Mouse (Mus musculus) midbrain, embryonic 15.5 days (tissue): ENCODE results near the gene Gnb5. TPM values are rescaled to one million over a fixed set of nuclear protein-coding genes. Genes with fewer than 3 reads are reported as not detected.
A peak's percentile ranks its signal among the peaks of the same experiment; 100 is the strongest.

Experiments used
- ATAC-seq: fragments of 200-750 bp; cut with Nextera tagmentation; replicated peaks from 2 replicates; pipeline ENCODE4 v1.8.0; 2017; ENCODE audit warnings: moderate TSS enrichment
- H3K27ac ChIP-seq: fragments of 300-500 bp; sonication (generic); 2 replicates; pipeline ENCODE4 v1.5.1; 2015; ENCODE audit warnings: mild to moderate bottlenecking, inconsistent platforms
- H3K27me3 ChIP-seq: fragments of 300-500 bp; sonication (generic); replicated peaks from 2 replicates; pipeline ENCODE4 v1.6.1; 2015; ENCODE audit warnings: inconsistent platforms
- H3K36me3 ChIP-seq: fragments of 300-500 bp; sonication (generic); replicated peaks from 2 replicates; pipeline ENCODE4 v1.6.1; 2015; ENCODE audit warnings: inconsistent platforms
- H3K4me1 ChIP-seq: fragments of 300-500 bp; sonication (generic); 2 replicates; pipeline ENCODE4 v1.6.1; 2015; ENCODE audit warnings: inconsistent platforms
- H3K4me2 ChIP-seq: fragments of 300-500 bp; sonication (generic); 2 replicates; pipeline ENCODE4 v1.6.1; 2015; ENCODE audit warnings: inconsistent platforms, mild to moderate bottlenecking, moderate library complexity
- H3K4me3 ChIP-seq: fragments of 300-500 bp; sonication (generic); 2 replicates; pipeline ENCODE4 v1.5.1; 2015; ENCODE audit warnings: mild to moderate bottlenecking, inconsistent platforms
- H3K9ac ChIP-seq: fragments of 300-500 bp; sonication (generic); 2 replicates; pipeline ENCODE4 v1.6.1; 2015; ENCODE audit warnings: mild to moderate bottlenecking, inconsistent platforms
- H3K9me3 ChIP-seq: fragments of 300-500 bp; sonication (generic); 2 replicates; pipeline ENCODE4 v1.6.1; 2016; ENCODE audit warnings: inconsistent platforms
- WGBS: fragments of 180-500 bp; shearing (Covaris S2); methylation state at CpG from one replicate; pipeline ENCODE4 v1.1.7; 2015; ENCODE audit warnings: mixed read lengths; 5-methylcytosine and 5-hydroxymethylcytosine counted together
- polyA plus RNA-seq: library from polyadenylated mRNA; unstranded; fragments of >200 nt; fragmentation: Nextera tagmentation; extraction: Ambion mirVana; gene quantifications from 2 replicates; pipeline ENCODE4 v1.2.1, GENCODE M21; 2015

Gene Gnb5
- polyA plus RNA-seq, 1 experiment from 2014 or later: 69.5 TPM

DNA sequence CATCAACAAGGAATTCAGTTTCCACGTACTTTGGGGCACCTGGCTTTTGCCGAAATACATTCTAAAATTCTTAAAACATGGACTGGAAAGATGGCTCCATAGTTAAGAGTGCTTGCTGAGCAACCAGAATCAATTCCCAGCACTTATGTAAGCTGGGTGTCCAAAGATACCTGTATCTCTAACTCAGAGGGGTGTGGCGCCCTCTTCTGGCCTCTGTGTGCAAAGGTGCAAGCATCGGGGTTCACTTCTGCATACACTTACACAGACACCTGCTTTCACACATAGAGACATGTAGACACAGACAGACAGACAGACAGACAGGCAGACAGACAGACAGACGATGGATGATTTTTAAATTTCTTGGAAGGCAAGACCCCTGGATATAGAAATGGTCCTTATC is 25.3 kb upstream of the Gnb5 start:
- Histone ChIP-seq H3K36me3 (no peaks in the 10 kb centered on the region), H3K9ac (no peak overlapping the region), H3K27ac (no peak overlapping the region), H3K9me3 (no peaks in the 10 kb centered on the region), H3K27me3 (no peaks in the 10 kb centered on the region), H3K4me2 (no peak overlapping the region), H3K4me3 (no peak overlapping the region), H3K4me1 (no peaks in the 10 kb centered on the region)
- no peak for ATAC-seq
- WGBS: 43% methylated on average over 5 of the region's 5 CpGs

DNA sequence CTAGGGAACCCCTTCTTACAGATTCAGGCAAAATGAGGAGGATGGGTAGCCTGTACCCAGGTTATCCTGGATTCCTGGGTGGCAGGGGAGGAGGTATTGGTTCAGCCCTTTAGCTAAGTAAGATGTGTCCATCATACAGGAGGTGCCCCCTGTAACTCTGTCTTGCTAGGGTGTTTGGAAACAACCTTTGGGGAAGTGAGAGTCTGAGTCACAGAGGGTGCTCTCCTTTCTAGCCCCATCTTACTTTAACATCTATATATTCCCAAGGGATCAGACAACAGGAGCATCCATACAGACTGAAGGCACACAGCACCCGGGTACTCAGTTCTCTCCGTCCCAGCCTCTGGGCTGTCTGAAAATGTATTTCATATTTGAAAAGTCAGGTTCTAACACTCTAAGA is 23.9 kb upstream of the Gnb5 start:
- no peak for ATAC-seq
- no peak overlapping the region for H3K9ac ChIP-seq
- no peaks in the 10 kb centered on the region for H3K27me3 ChIP-seq
- WGBS: 86% methylated on average over 2 of the region's 2 CpGs
- no peak overlapping the region for H3K4me2 ChIP-seq
- H3K4me3 ChIP-seq: no peak overlapping the region
- no peaks in the 10 kb centered on the region for H3K9me3 ChIP-seq
- H3K4me1 ChIP-seq: no peaks in the 10 kb centered on the region
- H3K27ac ChIP-seq: no peak overlapping the region
- no peaks in the 10 kb centered on the region for H3K36me3 ChIP-seq

DNA sequence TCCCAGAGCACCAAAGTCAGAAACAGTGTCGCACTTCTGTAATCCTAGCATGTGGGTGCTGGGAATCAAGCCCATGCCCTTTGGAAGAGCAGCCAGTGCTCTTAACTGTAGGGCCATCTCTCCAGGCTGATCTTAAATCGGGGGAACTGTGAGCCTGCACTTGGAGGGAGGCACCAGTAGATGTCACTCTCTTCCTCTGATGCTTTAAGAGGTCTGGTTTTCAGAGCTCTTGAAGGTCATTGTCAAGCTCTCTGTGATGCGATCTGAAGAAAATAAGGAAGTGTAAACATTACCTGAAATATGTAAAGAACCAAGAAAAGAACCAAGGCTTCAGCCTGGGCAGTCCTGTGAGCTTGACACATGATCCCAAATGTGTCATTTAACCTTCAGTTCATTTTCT is 23.3 kb upstream of the Gnb5 start:
- H3K4me2 ChIP-seq: no peak overlapping the region
- ATAC-seq: peak; percentile 54; the same call in 1 of the 2 replicates
- H3K27ac ChIP-seq: no peak overlapping the region
- no peaks in the 10 kb centered on the region for H3K9me3 ChIP-seq
- 10% methylated on average over 3 of the region's 3 CpGs for WGBS
- no peak overlapping the region for H3K9ac ChIP-seq
- no peaks in the 10 kb centered on the region for H3K27me3 ChIP-seq
- H3K4me3 ChIP-seq: no peak overlapping the region
- no peaks in the 10 kb centered on the region for H3K36me3 ChIP-seq
- no peaks in the 10 kb centered on the region for H3K4me1 ChIP-seq

DNA sequence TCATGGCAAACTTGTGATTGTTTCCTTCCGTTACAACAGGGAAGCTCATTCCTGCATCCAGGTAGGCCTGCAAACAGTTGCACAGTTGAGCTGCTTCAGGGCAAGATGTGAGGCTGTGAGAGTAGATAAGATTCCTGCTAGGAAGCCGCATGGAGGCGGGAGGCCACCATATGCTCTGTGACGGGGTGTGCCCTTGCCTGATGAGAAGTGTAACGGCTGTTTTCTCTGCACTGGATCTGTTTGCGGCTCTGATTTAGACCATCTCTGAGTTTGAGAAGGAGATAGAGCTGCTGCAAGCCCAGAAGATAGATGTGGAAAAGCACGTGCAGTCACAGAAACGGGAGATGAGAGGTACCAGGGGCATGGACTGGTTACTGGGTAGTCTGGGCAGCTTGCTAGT is 22.5 kb upstream of the Gnb5 start:
- Histone ChIP-seq H3K36me3 (no peaks in the 10 kb centered on the region), H3K27ac (no peak overlapping the region), H3K9me3 (no peaks in the 10 kb centered on the region), H3K4me3 (no peak overlapping the region), H3K9ac (no peak overlapping the region), H3K4me2 (no peak overlapping the region), H3K27me3 (no peaks in the 10 kb centered on the region), H3K4me1 (no peaks in the 10 kb centered on the region)
- 83% methylated on average over 8 of the region's 8 CpGs for WGBS
- no peak for ATAC-seq

DNA sequence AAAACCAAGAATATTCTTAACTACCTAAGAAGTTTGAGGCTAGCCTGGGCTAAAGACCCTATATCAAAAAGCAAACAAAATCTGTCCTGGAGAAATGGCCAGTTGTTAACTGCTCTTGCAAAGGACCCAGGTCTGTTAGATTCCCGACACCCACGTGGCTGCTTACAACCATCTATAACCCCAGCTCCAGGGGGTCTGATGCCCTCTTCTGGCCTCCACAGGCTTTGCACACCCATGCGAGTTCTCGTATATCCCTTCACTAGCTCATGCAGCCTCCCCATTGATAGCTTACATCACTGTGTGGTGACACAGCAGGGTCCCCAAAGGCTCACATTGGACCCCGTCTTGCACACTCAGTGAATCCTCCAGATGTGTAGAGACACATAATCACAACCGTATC is 20.7 kb upstream of the Gnb5 start:
- Histone ChIP-seq H3K27ac (no peak overlapping the region), H3K4me1 (no peaks in the 10 kb centered on the region), H3K36me3 (no peaks in the 10 kb centered on the region), H3K9me3 (no peaks in the 10 kb centered on the region), H3K27me3 (no peaks in the 10 kb centered on the region), H3K4me2 (no peak overlapping the region), H3K4me3 (no peak overlapping the region), H3K9ac (no peak overlapping the region)
- WGBS: 80% methylated on average over 6 of the region's 6 CpGs
- no peak for ATAC-seq

DNA sequence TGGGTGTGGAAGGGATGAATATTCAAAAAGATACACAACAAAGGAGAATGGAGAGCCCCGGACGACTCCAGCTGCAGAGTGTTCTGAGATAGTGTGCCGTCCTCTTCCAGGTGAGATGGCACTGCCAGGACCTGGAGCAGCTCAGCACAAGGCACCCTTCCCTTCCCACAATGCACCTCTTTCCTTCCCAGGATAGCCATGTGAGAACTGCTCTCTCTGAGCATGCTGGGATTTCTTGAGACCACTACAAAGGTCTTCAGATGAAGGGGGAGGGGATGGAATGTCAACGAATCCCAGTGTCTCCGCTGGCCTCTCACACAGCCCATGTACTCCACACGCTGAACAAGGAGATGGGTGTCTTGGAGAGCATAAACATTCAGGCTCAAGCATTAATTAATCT is 18.5 kb upstream of the Gnb5 start:
- Histone ChIP-seq H3K4me1 (no peaks in the 10 kb centered on the region), H3K36me3 (no peaks in the 10 kb centered on the region), H3K9ac (no peak overlapping the region), H3K4me2 (no peak overlapping the region), H3K27me3 (no peaks in the 10 kb centered on the region), H3K4me3 (no peak overlapping the region), H3K27ac (no peak overlapping the region), H3K9me3 (no peaks in the 10 kb centered on the region)
- WGBS: 60% methylated on average over 6 of the region's 6 CpGs
- no peak for ATAC-seq

DNA sequence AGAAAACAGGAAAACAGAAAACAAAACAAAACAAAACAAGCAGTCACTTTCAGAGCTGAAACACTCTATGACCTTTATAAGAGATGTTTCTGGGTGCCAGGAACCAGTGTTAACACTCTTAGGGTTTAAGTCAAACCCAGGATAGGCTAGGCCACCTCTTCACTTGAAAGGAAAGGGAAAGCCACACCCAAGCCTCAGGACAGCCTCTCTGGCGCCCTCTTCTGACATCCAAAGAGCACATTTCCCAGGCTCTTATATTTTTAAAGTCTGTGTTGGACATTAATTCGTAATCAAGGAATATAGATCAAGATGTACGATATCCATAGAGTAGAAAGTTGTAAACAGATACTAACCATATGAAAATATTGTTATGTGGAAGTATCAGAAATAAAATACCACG is 16.5 kb upstream of the Gnb5 start:
- Histone ChIP-seq H3K36me3 (no peaks in the 10 kb centered on the region), H3K9me3 (no peaks in the 10 kb centered on the region), H3K4me2 (no peak overlapping the region), H3K9ac (no peak overlapping the region), H3K27me3 (no peaks in the 10 kb centered on the region), H3K27ac (no peak overlapping the region), H3K4me3 (no peak overlapping the region), H3K4me1 (no peaks in the 10 kb centered on the region)
- 53% methylated on average over 4 of the region's 4 CpGs for WGBS
- ATAC-seq: no peak

DNA sequence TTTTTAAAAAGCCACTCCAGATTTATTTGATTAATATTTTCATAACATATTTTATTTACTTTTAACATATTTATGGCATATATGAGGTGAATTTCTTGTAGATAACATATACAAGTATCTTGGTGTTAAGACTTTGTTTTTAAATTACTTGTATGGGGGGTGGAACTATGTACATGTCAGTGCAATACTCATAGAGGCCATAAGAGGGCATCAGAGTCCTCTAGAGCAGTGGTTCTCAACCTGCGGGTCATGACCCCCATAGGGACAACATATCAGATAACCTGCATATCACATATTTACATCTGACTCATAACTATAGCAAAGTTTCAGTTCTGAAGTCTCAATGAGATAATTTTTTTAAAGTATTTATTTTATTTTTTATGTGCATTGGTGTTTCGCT is 6.7 kb upstream of the Gnb5 start:
- H3K27me3 ChIP-seq: no peaks in the 10 kb centered on the region
- H3K4me2 ChIP-seq: no peak overlapping the region
- H3K27ac ChIP-seq: no peak overlapping the region
- H3K4me3 ChIP-seq: no peak overlapping the region
- no peak overlapping the region for H3K9ac ChIP-seq
- H3K36me3 ChIP-seq: no peaks in the 10 kb centered on the region
- H3K9me3 ChIP-seq: no peaks in the 10 kb centered on the region
- WGBS: 78% methylated on average over 2 of the region's 2 CpGs
- H3K4me1 ChIP-seq: no peaks in the 10 kb centered on the region
- no peak for ATAC-seq

DNA sequence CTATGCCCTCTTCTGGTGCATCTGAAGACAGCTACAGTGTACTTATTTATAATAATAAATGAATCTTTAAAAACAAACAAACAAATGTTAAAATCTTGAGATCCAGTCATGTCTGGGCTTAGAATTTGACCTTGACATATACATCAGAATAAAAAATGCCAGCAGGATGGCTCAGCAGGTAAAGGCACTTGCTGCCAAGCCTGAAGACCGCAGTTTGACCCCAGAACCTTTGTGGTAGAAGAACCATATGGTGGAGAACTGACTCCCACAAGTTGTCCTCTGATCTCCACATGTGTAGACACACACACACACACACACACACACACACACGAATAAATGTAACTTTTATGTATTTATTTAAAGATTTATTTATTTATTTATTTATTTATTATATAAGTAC is 3.1 kb upstream of the Gnb5 start:
- Histone ChIP-seq H3K9me3 (no peaks in the 10 kb centered on the region), H3K36me3 (no peaks in the 10 kb centered on the region), H3K27ac (no peak overlapping the region), H3K9ac (no peak overlapping the region), H3K4me3 (no peak overlapping the region), H3K4me2 (no peak overlapping the region), H3K27me3 (no peaks in the 10 kb centered on the region), H3K4me1 (no peaks in the 10 kb centered on the region)
- WGBS: 82% methylated on average over 2 of the region's 2 CpGs
- ATAC-seq: no peak

DNA sequence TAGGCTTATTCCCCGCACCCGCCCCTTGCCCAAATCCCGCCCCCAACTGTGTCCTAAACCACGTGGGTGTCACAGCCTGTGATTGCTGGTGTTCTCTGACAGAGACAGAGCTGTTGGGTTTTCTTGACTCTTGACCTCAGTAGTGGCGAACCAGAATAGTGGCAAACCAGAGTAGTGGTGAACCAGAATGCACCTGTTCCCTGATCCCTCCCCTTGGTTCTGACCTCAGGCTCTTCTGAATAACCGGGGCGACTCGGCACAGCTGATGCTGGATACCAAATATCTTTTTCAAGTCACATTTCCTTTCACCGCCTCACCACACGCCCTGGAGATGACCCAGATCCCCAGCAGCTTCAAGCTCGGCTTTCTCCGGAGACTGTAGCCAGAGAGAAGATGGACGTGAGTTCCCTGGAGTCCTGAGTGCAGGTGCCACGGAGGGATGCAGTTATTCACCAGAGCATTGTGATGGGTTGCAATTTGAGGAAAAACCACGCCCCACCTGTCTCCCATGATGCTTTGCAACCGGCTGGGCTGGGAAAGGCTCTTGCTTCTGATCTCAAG is 2.3 kb upstream of the Gnb5 start:
- no peaks in the 10 kb centered on the region for H3K36me3 ChIP-seq
- 28% methylated on average over 16 of the region's 16 CpGs for WGBS
- peak overlapping the region; percentile 8; the same call in 1 of the 2 replicates for H3K4me2 ChIP-seq
- no peak overlapping the region for H3K4me3 ChIP-seq
- H3K9ac ChIP-seq: no peak overlapping the region
- H3K9me3 ChIP-seq: no peaks in the 10 kb centered on the region
- ATAC-seq: no peak
- no peak overlapping the region for H3K27ac ChIP-seq
- no peaks in the 10 kb centered on the region for H3K27me3 ChIP-seq
- no peaks in the 10 kb centered on the region for H3K4me1 ChIP-seq

DNA sequence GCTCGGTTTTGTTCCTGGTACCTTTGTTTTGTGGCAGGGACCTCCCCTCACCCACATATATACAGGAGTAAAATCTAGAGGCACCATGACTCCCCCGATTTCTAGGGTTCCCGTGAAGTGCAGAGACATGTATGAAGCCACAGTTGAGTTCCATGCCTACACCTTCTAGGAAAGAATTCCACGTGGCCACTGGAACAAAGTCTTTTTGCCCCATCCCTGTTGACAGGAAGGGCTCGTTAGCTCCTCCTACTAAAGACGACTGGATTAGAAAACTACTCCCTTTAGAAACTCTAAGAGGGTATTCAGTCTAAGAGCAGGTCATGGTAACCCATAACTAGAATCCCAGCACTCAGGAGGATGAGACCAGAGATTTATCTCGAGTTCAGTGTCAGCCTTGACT is 1.8 kb upstream of the Gnb5 start:
- ATAC-seq: no peak
- peak overlapping the region; percentile 8; the same call in 1 of the 2 replicates for H3K4me2 ChIP-seq
- no peak overlapping the region for H3K4me3 ChIP-seq
- no peaks in the 10 kb centered on the region for H3K36me3 ChIP-seq
- H3K9me3 ChIP-seq: no peaks in the 10 kb centered on the region
- H3K27ac ChIP-seq: no peak overlapping the region
- WGBS: 30% methylated on average over 7 of the region's 7 CpGs
- H3K9ac ChIP-seq: no peak overlapping the region
- H3K27me3 ChIP-seq: no peaks in the 10 kb centered on the region
- no peaks in the 10 kb centered on the region for H3K4me1 ChIP-seq

DNA sequence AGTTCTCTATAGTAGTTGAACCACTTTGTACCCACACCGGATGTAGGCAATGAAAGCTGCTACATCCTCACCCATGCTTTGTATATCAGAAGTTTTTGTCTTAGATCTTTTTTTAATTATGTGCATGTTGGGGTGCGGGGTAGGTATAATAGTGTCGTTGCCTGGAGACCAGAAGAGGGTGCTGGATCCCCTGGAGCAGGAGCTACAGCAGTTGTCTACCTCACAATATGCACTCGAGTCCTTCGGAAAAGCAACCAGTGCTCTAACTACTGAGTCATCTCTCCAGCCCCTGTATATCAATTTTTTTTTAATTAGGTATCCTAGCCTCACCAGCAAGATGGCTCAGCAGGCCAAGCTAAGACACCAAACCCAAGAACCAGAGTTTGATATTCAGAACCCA is 927 bp downstream of the Gnb5 start:
- Histone ChIP-seq H3K27ac (no peak overlapping the region), H3K36me3 (no peaks in the 10 kb centered on the region), H3K9ac (no peak overlapping the region), H3K4me2 (no peak overlapping the region), H3K4me3 (no peak overlapping the region), H3K4me1 (no peaks in the 10 kb centered on the region), H3K27me3 (no peaks in the 10 kb centered on the region), H3K9me3 (no peaks in the 10 kb centered on the region)
- 85% methylated on average over 5 of the region's 5 CpGs for WGBS
- ATAC-seq: no peak

DNA sequence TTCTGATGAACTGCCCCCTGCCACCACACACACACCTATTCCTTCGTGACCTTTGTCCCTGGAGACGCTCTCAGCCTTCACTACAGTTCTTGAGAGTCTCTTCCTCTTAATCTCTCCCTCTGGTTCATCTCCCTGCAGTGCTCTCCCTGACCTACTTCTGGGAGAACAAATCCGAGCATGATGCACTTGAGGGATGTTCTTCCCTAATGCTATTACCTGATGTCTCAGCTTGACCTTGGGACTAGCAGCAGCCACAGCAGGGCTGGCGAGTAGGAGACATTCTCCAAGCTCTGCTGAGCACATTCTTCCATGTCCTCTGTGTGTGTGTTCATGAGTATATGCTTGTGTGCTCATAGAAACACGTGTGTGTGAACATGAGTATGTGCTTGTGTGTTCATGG is 2.5 kb downstream of the Gnb5 start:
- H3K27me3 ChIP-seq: no peaks in the 10 kb centered on the region
- no peaks in the 10 kb centered on the region for H3K9me3 ChIP-seq
- no peak overlapping the region for H3K4me3 ChIP-seq
- 67% methylated on average over 5 of the region's 5 CpGs for WGBS
- no peak for ATAC-seq
- H3K4me1 ChIP-seq: peaks cover 7% of the 10 kb centered on the region; the same call in 1 of the 2 replicates
- H3K27ac ChIP-seq: no peak overlapping the region
- no peak overlapping the region for H3K9ac ChIP-seq
- no peaks in the 10 kb centered on the region for H3K36me3 ChIP-seq
- H3K4me2 ChIP-seq: no peak overlapping the region
